Mouse (Mus musculus) G1E (cell line): ENCODE results near the gene Fstl1.

Experiments used
- CTCF ChIP-seq: IDR thresholded peaks from 2 replicates; pipeline ENCODE4 v1.5.1; 2012; ENCODE audit warnings: low read depth, low read length, inconsistent platforms, mixed read lengths
- GATA1 ChIP-seq: IDR thresholded peaks from 2 replicates; pipeline ENCODE4 v1.6.1; 2012; ENCODE audit warnings: borderline replicate concordance, low read length, inconsistent platforms, mixed read lengths
- POLR2AphosphoS5 ChIP-seq: IDR thresholded peaks from 2 replicates; pipeline ENCODE4 v1.6.1; 2012; ENCODE audit warnings: low read depth, low read length, inconsistent platforms; ENCODE audit not compliant: insufficient replicate concordance
- TAL1 ChIP-seq: conservative IDR thresholded peaks from 2 replicates; pipeline ENCODE4 v1.6.1; 2012; ENCODE audit warnings: low read depth, low read length, inconsistent platforms, mixed read lengths

DNA sequence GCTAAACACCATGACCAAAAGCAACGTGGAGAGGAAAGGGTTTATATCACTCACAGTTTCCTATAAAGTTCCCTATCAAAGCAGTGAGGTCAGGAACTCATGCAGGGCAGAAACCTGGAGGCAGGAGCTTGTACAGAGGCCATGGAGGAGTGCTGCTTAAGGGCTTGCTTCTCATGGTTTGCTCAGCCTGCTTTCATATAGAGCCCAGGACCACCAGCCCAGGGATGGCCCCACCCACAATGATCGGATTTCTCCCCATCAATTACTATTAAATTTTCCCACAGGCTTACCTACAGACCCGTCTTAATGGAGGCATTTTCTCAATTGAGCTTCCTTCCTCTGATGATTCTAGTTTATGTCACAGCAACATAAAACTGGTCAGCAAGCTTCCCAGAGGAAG lies 60.9 kb downstream of the Fstl1 start:
- TF ChIP-seq CTCF = no peak
- no peak for TF ChIP-seq TAL1
- TF ChIP-seq POLR2AphosphoS5 = no peak
- no peak for TF ChIP-seq GATA1
